Mouse (Mus musculus): ENCODE results near the gene Olfr625-ps1. TPM values are rescaled to one million over a fixed set of nuclear protein-coding genes. Genes with fewer than 3 reads are reported as not detected.

Gene Olfr625-ps1
- polyA plus RNA-seq (2012; rRNA removed) = not detected in 2 replicates

DNA sequence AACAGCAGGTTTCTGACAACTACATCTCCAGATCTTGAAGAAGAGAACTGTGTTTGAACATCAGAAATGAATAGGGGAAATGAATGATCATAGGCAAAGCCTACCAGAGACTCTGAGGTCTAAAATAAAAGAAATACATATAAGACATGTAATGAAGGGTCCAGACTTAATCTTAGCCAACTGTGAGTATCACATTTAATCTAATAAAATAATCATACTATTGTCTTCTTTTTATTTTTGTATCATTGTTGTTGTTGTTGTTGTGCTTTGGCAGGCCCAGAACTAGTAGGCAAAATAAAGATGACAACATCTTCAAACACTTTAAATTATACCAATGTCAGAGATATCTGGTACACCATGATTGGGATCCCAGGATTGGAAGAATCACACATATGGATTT lies at the start of gene Olfr625-ps1:
TSS of gene Olfr625-ps1 (plus strand) at position 301 of the 400 bp plus-strand sequence.

DNA sequence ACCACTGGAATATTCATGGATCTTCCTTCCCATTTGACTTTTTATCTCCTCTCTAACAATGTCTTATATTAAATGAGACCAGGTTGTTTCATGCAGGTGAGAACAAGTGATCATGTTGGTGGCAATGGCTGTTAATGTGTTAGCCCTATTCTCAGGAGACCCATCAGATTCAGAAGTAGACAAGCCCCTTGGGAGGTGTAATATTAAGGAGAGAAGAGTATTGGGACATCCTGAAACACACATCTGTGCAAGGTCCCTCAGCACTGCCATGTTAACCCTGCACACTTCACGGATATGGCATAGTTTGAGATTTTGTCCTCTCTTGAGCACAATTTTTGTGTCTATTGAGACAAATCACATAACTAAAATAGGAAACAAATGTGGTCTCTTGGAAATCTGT lies 39.9 kb upstream of the Olfr625-ps1 start, which contains the start of gene Olfr622:
TSS of gene Olfr622 (minus strand) at position 101 of the 400 bp plus-strand sequence.

DNA sequence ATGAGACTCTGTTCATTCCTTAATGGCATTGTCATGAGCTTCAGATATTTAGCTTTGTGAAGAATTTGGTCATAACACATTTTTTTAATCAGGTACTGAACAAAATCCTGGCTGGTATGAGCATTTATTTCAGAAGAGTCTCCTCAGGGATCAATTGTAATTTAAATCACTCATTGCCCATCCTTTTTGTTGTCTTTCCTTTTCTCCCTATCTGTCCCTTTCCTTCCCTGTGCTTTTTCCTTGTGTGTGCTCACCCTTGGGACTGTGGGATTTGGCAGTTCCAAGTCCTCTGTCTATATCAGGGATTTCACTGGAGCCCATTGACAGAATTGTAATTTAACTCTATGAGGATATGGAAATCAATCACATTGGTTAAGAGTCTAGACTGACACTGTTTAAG lies 18.9 kb upstream of the Olfr625-ps1 start, which contains the start of gene Olfr623:
TSS of gene Olfr623 (minus strand) at position 101 of the 400 bp plus-strand sequence.

DNA sequence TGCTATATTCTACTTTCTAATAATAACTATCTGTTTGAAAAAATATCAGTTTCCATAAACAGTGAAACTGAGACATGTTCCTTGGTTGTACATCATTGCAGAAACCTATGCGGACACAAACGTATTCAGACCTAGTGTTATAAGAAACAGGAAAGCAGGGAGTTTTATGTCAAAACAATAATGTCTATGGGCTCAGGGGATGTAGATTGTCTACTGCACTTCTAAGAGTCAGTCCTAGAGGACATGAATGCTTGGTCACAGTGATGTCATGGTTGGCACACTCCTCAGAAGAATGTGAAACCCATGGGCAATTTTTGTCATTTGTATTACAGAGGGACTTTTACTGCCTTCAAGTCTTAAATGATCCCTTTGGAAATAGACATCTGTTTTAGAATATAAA lies 11.4 kb upstream of the Olfr625-ps1 start, which contains the start of gene Olfr624:
TSS of gene Olfr624 (minus strand) at position 101 of the 400 bp plus-strand sequence.

DNA sequence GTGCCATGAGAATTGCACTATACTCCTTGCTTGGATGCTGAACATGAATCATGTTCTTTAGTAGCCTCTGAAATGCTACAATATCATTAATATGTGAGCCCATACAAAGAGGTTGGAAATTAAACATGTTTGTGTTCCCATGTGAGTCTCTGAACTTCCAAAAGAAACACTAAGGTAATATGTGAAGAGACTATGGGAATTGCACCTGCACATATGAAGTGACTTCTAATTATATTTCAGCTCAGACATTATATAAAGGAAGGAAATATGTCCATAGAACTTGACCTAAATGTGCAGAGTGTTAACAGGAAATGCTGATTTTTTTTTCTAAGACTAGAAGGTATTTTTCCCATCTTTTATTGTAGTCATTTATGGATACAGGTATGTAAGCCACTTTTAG lies 31.9 kb downstream of the Olfr625-ps1 start, which contains the start of gene Olfr243:
TSS of gene Olfr243 (plus strand) at position 301 of the 400 bp plus-strand sequence.

DNA sequence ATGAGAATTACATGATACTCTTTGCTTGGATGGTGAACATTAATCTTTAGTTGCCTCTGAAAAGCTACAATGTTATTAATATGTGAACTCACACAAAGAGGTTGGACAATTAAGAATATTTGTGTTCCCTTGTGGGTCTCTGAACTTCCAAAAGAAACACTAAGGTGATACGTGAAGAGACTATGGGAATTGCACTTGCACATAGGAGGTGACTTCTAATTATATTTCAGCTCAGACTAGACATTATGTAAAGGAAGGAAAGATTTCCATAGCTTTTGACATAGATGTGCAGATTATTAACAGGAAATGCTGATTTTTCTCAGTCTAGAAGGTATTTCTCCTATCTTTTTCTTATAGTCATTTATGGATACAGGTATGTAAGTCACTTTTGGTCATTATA lies 47.6 kb downstream of the Olfr625-ps1 start, which contains the start of gene Olfr628:
TSS of gene Olfr628 (plus strand) at position 301 of the 400 bp plus-strand sequence.

Other genes with a start within 250 kb of the Olfr625-ps1 start
- gene Olfr605, start 237.3 kb upstream of the Olfr625-ps1 start, polyA plus RNA-seq (2012; rRNA removed) = not detected in 2 replicates
- gene Olfr606, start 233.7 kb upstream of the Olfr625-ps1 start, polyA plus RNA-seq (2012; rRNA removed) = not detected in 2 replicates
- gene Olfr607, start 218.6 kb upstream of the Olfr625-ps1 start, polyA plus RNA-seq (2012; rRNA removed) = not detected in 2 replicates
- not detected in 2 replicates for gene Olfr608, start 212.8 kb upstream of the Olfr625-ps1 start, polyA plus RNA-seq (2012; rRNA removed)
- not detected in 2 replicates for gene Olfr609, start 184.7 kb upstream of the Olfr625-ps1 start, polyA plus RNA-seq (2012; rRNA removed)
- not detected in 2 replicates for gene Olfr610, start 170.6 kb upstream of the Olfr625-ps1 start, polyA plus RNA-seq (2012; rRNA removed)
- gene Olfr611, start 161.9 kb upstream of the Olfr625-ps1 start, polyA plus RNA-seq (2012; rRNA removed) = not detected in 2 replicates
- gene Olfr612, start 140.0 kb upstream of the Olfr625-ps1 start, polyA plus RNA-seq (2012; rRNA removed) = not detected in 2 replicates
- not detected in 2 replicates for gene Olfr613, start 134.6 kb upstream of the Olfr625-ps1 start, polyA plus RNA-seq (2012; rRNA removed)
- gene Olfr615, start 126.6 kb upstream of the Olfr625-ps1 start, polyA plus RNA-seq (2012; rRNA removed) = not detected in 2 replicates
- gene Olfr616, start 113.6 kb upstream of the Olfr625-ps1 start, polyA plus RNA-seq (2012; rRNA removed) = not detected in 2 replicates
- not detected in 2 replicates for gene Olfr617, start 109.7 kb upstream of the Olfr625-ps1 start, polyA plus RNA-seq (2012; rRNA removed)
- gene Olfr618, start 92.6 kb upstream of the Olfr625-ps1 start, polyA plus RNA-seq (2012; rRNA removed) = not detected in 2 replicates
- not detected in 2 replicates for gene Olfr619, start 82.1 kb upstream of the Olfr625-ps1 start, polyA plus RNA-seq (2012; rRNA removed)
- gene Olfr620, start 70.2 kb upstream of the Olfr625-ps1 start, polyA plus RNA-seq (2012; rRNA removed) = not detected in 2 replicates
- gene Olfr622, start 40.0 kb upstream of the Olfr625-ps1 start, polyA plus RNA-seq (2012; rRNA removed) = not detected in 2 replicates
- not detected in 2 replicates for gene Olfr623, start 19.0 kb upstream of the Olfr625-ps1 start, polyA plus RNA-seq (2012; rRNA removed)
- gene Olfr624, start 11.5 kb upstream of the Olfr625-ps1 start, polyA plus RNA-seq (2012; rRNA removed) = not detected in 2 replicates
- not detected in 2 replicates for gene Olfr243, start 32.0 kb downstream of the Olfr625-ps1 start, polyA plus RNA-seq (2012; rRNA removed)
- not detected in 2 replicates for gene Olfr628, start 47.7 kb downstream of the Olfr625-ps1 start, polyA plus RNA-seq (2012; rRNA removed)
- gene Olfr629, start 62.2 kb downstream of the Olfr625-ps1 start, polyA plus RNA-seq (2012; rRNA removed) = not detected in 2 replicates
- gene Olfr630, start 74.6 kb downstream of the Olfr625-ps1 start, polyA plus RNA-seq (2012; rRNA removed) = not detected in 2 replicates
- gene Olfr69, start 88.9 kb downstream of the Olfr625-ps1 start, polyA plus RNA-seq (2012; rRNA removed) = not detected in 2 replicates
- gene Olfr68, start 97.0 kb downstream of the Olfr625-ps1 start, polyA plus RNA-seq (2012; rRNA removed) = not detected in 2 replicates
- not detected in 2 replicates for gene Olfr67, start 109.1 kb downstream of the Olfr625-ps1 start, polyA plus RNA-seq (2012; rRNA removed)
- gene Hbb-bt, start 131.3 kb downstream of the Olfr625-ps1 start, polyA plus RNA-seq (2012; rRNA removed) = 36.7 and 60.5 TPM in 2 replicates
- 349 and 591 TPM in 2 replicates for gene Hbb-bs, start 145.4 kb downstream of the Olfr625-ps1 start, polyA plus RNA-seq (2012; rRNA removed)
- gene Hbb-bh2, start 157.8 kb downstream of the Olfr625-ps1 start, polyA plus RNA-seq (2012; rRNA removed) = not detected in 2 replicates
- gene Hbb-bh1, start 160.4 kb downstream of the Olfr625-ps1 start, polyA plus RNA-seq (2012; rRNA removed) = not detected in 2 replicates
- not detected in 2 replicates for gene Hbb-y, start 170.5 kb downstream of the Olfr625-ps1 start, polyA plus RNA-seq (2012; rRNA removed)
- gene Olfr66, start 203.5 kb downstream of the Olfr625-ps1 start, polyA plus RNA-seq (2012; rRNA removed) = not detected in 2 replicates
- gene Olfr64, start 211.8 kb downstream of the Olfr625-ps1 start, polyA plus RNA-seq (2012; rRNA removed) = not detected in 2 replicates
- not detected in 2 replicates for gene Olfr65, start 220.8 kb downstream of the Olfr625-ps1 start, polyA plus RNA-seq (2012; rRNA removed)
- not detected in 2 replicates for gene Olfr631, start 246.1 kb downstream of the Olfr625-ps1 start, polyA plus RNA-seq (2012; rRNA removed)